ENCODE assay signal across 1 mouse cellular context in genomic region chr11:83739241-83739640, GRCm38 (mm10).
TF ChIP-seq lines count a peak whose summit lies in the region.

No protein-coding gene starts in this region.

TF ChIP-seq in CH12.LX, 34 proteins besides CTCF, POLR2A, EP300 and RAD21 (continued from another document):
- TF ChIP-seq MXI1 (IDR thresholded peaks at IDR 0.05; ENCODE audit: low read depth, low read length), result no peak
